ENCODE assay signal across 24 mouse cellular contexts in the genomic region with DNA sequence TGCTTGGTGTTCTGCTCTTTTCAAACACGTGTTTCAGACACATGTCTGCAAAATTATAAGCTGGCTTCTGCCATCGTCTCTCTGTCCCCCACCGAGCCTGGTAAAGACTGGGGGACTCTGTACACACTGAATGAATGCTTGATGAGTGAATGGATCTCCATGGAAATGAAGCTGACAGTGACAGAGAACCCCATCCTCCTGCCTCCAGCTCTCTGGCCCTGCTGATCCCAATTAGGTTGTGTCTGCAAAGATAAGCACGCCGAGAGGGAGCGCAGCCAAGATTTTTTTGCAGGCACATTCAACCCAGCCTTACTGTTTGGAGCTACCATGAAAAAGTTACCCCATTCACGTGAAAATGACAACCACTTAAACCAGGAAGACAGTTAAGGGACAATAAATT.
DNase-seq lines count a peak whose midpoint lies in the region; ATAC-seq and TF ChIP-seq lines count a peak whose summit lies in the region.
"Had no signal": no experiment of that assay in that cellular context is flagged by ENCODE, and none has a peak within 500 bp of the region (broad histone marks: within the 10 kb centered on the region; RNA-seq: fewer than 3 reads in every experiment).

No protein-coding gene starts in this region.

- TF ChIP-seq CTCF in hindbrain, postnatal 0 days (IDR thresholded peaks at IDR 0.05; ENCODE audit: low read depth): no peak

- H3K9ac ChIP-seq in forebrain, embryonic 14.5 days (ENCODE audit: low read length): no peak overlapping the region
- H3K9ac ChIP-seq in hindbrain, embryonic 13.5 days: no peak overlapping the region
- H3K9ac ChIP-seq in hindbrain, postnatal 0 days (replicated peaks; ENCODE audit: low read length): no peak overlapping the region
- H3K9ac ChIP-seq in liver, embryonic 11.5 days (ENCODE audit: low read depth, low read length): no peak overlapping the region
- H3K9ac ChIP-seq: heart, embryonic 13.5 days; limb, embryonic 13.5 days; liver, embryonic 13.5 days; lung, embryonic 15.5 days had no signal

- H3K9me3 ChIP-seq in forebrain, embryonic 14.5 days (replicated peaks; ENCODE audit: control insufficient read depth, low read length): no peaks in the 10 kb centered on the region
- no peaks in the 10 kb centered on the region for H3K9me3 ChIP-seq in forebrain, embryonic 10.5 days
- H3K9me3 ChIP-seq in hindbrain, embryonic 13.5 days: no peaks in the 10 kb centered on the region
- H3K9me3 ChIP-seq in hindbrain, embryonic 10.5 days: no peaks in the 10 kb centered on the region
- no peaks in the 10 kb centered on the region for H3K9me3 ChIP-seq in hindbrain, postnatal 0 days (ENCODE audit: low read length)
- H3K9me3 ChIP-seq in liver, embryonic 11.5 days (ENCODE audit: control insufficient read depth, low read length): no peaks in the 10 kb centered on the region
- H3K9me3 ChIP-seq: heart, embryonic 13.5 days; limb, embryonic 13.5 days; liver, embryonic 13.5 days; lung, embryonic 15.5 days; megakaryocyte, embryonic 14.5 days had no signal

- no peak overlapping the region for H3K4me2 ChIP-seq in forebrain, embryonic 14.5 days (ENCODE audit: low read length)
- H3K4me2 ChIP-seq in hindbrain, embryonic 13.5 days: no peak overlapping the region
- no peak overlapping the region for H3K4me2 ChIP-seq in hindbrain, postnatal 0 days (ENCODE audit: low read depth, low read length)
- no peak overlapping the region for H3K4me2 ChIP-seq in liver, embryonic 11.5 days
- H3K4me2 ChIP-seq: heart, embryonic 13.5 days; limb, embryonic 13.5 days; liver, embryonic 13.5 days; lung, embryonic 15.5 days had no signal

- H3K27me3 ChIP-seq in forebrain, embryonic 14.5 days (replicated peaks; ENCODE audit: control insufficient read depth, insufficient read depth, low read length): no peaks in the 10 kb centered on the region
- H3K27me3 ChIP-seq in forebrain, embryonic 10.5 days (ENCODE audit: poor library complexity, severe bottlenecking): no peaks in the 10 kb centered on the region
- no peaks in the 10 kb centered on the region for H3K27me3 ChIP-seq in hindbrain, embryonic 13.5 days
- no peaks in the 10 kb centered on the region for H3K27me3 ChIP-seq in hindbrain, embryonic 10.5 days (ENCODE audit: insufficient read depth, poor library complexity, severe bottlenecking)
- no peaks in the 10 kb centered on the region for H3K27me3 ChIP-seq in hindbrain, postnatal 0 days (ENCODE audit: insufficient read depth, low read length)
- no peaks in the 10 kb centered on the region for H3K27me3 ChIP-seq in liver, embryonic 11.5 days (replicated peaks; ENCODE audit: control insufficient read depth, insufficient read depth, low read length)
- H3K27me3 ChIP-seq: CH12.LX; heart, embryonic 13.5 days; limb, embryonic 13.5 days; liver, embryonic 13.5 days; lung, embryonic 15.5 days; megakaryocyte, embryonic 14.5 days had no signal

- 52% methylated on average over 7 of the region's 7 CpGs for WGBS in forebrain, embryonic 14.5 days
- 91% methylated on average over 7 of the region's 7 CpGs for WGBS in forebrain, embryonic 10.5 days
- WGBS in hindbrain, embryonic 13.5 days: 28% methylated on average over 7 of the region's 7 CpGs
- 69% methylated on average over 7 of the region's 7 CpGs for WGBS in hindbrain, embryonic 10.5 days
- 17% methylated on average over 7 of the region's 7 CpGs for WGBS in hindbrain, postnatal 0 days
- 62% methylated on average over 7 of the region's 7 CpGs for WGBS in liver, embryonic 11.5 days

- ATAC-seq in forebrain, embryonic 14.5 days: no peak
- ATAC-seq in hindbrain, embryonic 13.5 days (ENCODE audit: low FRiP score): peak; percentile 36; the same call in 1 of the 2 replicates
- no peak for ATAC-seq in hindbrain, postnatal 0 days
- ATAC-seq in liver, embryonic 11.5 days (replicated peaks; ENCODE audit: low FRiP score): no peak
- ATAC-seq: midbrain, embryonic 16.5 days had no signal

- H3K36me3 ChIP-seq in forebrain, embryonic 14.5 days (ENCODE audit: control insufficient read depth, insufficient read depth, low read length): no peaks in the 10 kb centered on the region
- no peaks in the 10 kb centered on the region for H3K36me3 ChIP-seq in forebrain, embryonic 10.5 days (replicated peaks)
- no peaks in the 10 kb centered on the region for H3K36me3 ChIP-seq in hindbrain, embryonic 13.5 days
- no peaks in the 10 kb centered on the region for H3K36me3 ChIP-seq in hindbrain, embryonic 10.5 days
- H3K36me3 ChIP-seq in hindbrain, postnatal 0 days (ENCODE audit: insufficient read depth, low read length): no peaks in the 10 kb centered on the region
- no peaks in the 10 kb centered on the region for H3K36me3 ChIP-seq in liver, embryonic 11.5 days (ENCODE audit: control insufficient read depth, insufficient read depth, low read length)
- H3K36me3 ChIP-seq: G1E; heart, embryonic 13.5 days; limb, embryonic 13.5 days; liver, embryonic 13.5 days; lung, embryonic 15.5 days had no signal

- intact Hi-C loops in left cerebral cortex, postnatal 4 days (cut with DNase I): no loop called here
- intact Hi-C loops in left cerebral cortex, postnatal 25 days (cut with DNase I): no loop called here

- H3K4me1 ChIP-seq in forebrain, embryonic 14.5 days (ENCODE audit: control insufficient read depth, insufficient read depth, low read length): no peaks in the 10 kb centered on the region
- no peaks in the 10 kb centered on the region for H3K4me1 ChIP-seq in forebrain, embryonic 10.5 days
- peaks cover 8% of the 10 kb centered on the region; the same call in 1 of the 2 replicates for H3K4me1 ChIP-seq in hindbrain, embryonic 13.5 days (replicated peaks)
- H3K4me1 ChIP-seq in hindbrain, embryonic 10.5 days (replicated peaks): no peaks in the 10 kb centered on the region
- peaks cover 2% of the 10 kb centered on the region; the same call in 1 of the 2 replicates for H3K4me1 ChIP-seq in hindbrain, postnatal 0 days (ENCODE audit: insufficient read depth, low read length)
- H3K4me1 ChIP-seq in liver, embryonic 11.5 days (replicated peaks; ENCODE audit: control insufficient read depth, insufficient read depth, low read length): no peaks in the 10 kb centered on the region
- H3K4me1 ChIP-seq: heart, embryonic 13.5 days; limb, embryonic 13.5 days; liver, embryonic 13.5 days; lung, embryonic 15.5 days; megakaryocyte, embryonic 14.5 days had no signal

- DNase-seq in forebrain, embryonic 14.5 days (ENCODE audit: low spot score): peak; percentile 41
- DNase-seq in forebrain, embryonic 10.5 days (ENCODE audit: extremely low spot score, low spot score): no peak
- DNase-seq in hindbrain, embryonic 10.5 days (ENCODE audit: low spot score): no peak
- DNase-seq in left cerebral cortex, postnatal 4 days: peak; percentile 11
- DNase-seq in left cerebral cortex, postnatal 25 days (ENCODE audit: low spot score in 2 of 2): no peak
- peak; percentile 40 for DNase-seq in hindbrain, postnatal 0 days (ENCODE audit: low spot score)
- no peak for DNase-seq in liver, embryonic 11.5 days (ENCODE audit: low spot score)
- DNase-seq: adrenal gland, adult 2 months; B cell, adult 2 months; cerebellum, adult 8-10 months; gastrocnemius, postnatal 10 days; kidney, adult 2 months; kidney, postnatal 10 days; liver, embryonic 13.5 days; lung, postnatal 36 days; thymus, postnatal 14 days had no signal

- no peak overlapping the region for H3K27ac ChIP-seq in forebrain, embryonic 14.5 days (ENCODE audit: low read depth, low read length)
- no peak overlapping the region for H3K27ac ChIP-seq in forebrain, embryonic 10.5 days
- 0 out of 2 replicates have a peak overlapping the region, but pooled peaks have one; percentile 31 for H3K27ac ChIP-seq in hindbrain, embryonic 13.5 days
- no peak overlapping the region for H3K27ac ChIP-seq in hindbrain, embryonic 10.5 days
- H3K27ac ChIP-seq in hindbrain, postnatal 0 days: no peak overlapping the region
- no peak overlapping the region for H3K27ac ChIP-seq in liver, embryonic 11.5 days (ENCODE audit: low read depth, low read length)
- H3K27ac ChIP-seq: heart, embryonic 13.5 days; limb, embryonic 13.5 days; liver, embryonic 13.5 days; lung, embryonic 15.5 days had no signal

- no peak overlapping the region for H3K4me3 ChIP-seq in forebrain, embryonic 14.5 days (ENCODE audit: low read depth, low read length)
- no peak overlapping the region for H3K4me3 ChIP-seq in forebrain, embryonic 10.5 days
- no peak overlapping the region for H3K4me3 ChIP-seq in hindbrain, embryonic 13.5 days
- H3K4me3 ChIP-seq in hindbrain, embryonic 10.5 days: no peak overlapping the region
- no peak overlapping the region for H3K4me3 ChIP-seq in hindbrain, postnatal 0 days (ENCODE audit: low read length)
- H3K4me3 ChIP-seq in liver, embryonic 11.5 days (ENCODE audit: low read depth, low read length): no peak overlapping the region
- H3K4me3 ChIP-seq: heart, embryonic 13.5 days; limb, embryonic 13.5 days; liver, embryonic 13.5 days; lung, embryonic 15.5 days; megakaryocyte, embryonic 14.5 days had no signal

Comparison
In these comparisons a context has a peak if more than half of its experiments do, and no peak if none do; other contexts are left out.
1. DNase-seq: peak in forebrain, embryonic 14.5 days (single experiment), left cerebral cortex, postnatal 4 days (single experiment) and hindbrain, postnatal 0 days (single experiment); none in forebrain, embryonic 10.5 days (single experiment), hindbrain, embryonic 10.5 days (single experiment), left cerebral cortex, postnatal 25 days (0 of 2) and liver, embryonic 11.5 days (single experiment).